Mouse (Mus musculus): ENCODE measurements around the gene Mns1.
A peak's percentile ranks its signal among the peaks of the same experiment; 100 is the strongest.
"Not testable (repeated sequence)": the region's sequence is repeated elsewhere in the genome, so short reads cannot be mapped to it uniquely, and the experiment has no call there.

The Mns1 gene

DNA sequence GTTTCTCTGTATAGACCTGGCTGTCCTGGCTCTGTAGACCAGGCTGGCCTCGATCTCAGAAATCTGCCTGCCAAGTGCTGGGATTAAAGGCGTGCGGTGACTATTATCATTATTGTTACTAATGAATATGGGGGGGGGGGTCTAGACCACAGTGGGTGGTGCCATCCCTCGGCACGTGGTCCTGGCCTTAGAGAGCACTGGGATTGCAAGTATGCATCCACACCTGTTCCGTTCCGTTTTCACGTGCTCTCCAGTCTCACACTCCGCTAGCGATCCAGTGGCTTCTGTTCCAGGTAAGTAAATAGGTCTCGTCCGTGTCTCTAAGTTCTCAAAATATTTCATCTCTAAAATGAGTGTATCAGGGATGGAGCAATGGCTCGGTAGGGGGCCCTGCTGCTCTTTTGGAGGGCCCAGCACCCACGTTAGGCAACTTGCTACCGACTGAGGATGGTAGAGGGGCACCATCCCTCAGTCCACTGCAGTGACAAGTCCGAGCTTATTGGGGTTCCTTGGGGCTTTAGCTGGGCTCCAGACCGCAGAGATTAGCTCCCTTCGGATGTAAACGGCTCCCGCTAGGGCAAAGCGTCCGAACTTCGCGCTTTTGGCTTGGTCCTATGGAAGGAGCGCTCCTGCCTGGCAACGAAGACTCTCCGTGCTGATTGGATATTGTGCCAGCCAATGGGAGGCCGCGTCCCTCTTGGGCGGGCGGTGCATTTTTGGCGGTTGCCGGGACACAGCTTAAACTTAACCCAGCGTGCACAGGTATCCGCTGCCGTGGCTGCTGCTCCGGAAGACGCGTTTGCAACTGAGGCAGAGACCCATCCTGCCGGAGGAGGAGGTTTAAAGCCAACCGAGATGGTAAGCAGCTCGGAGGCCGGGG is at the start of gene Mns1:
Gene Mns1, plus strand, starts transcription at position 190 of the 880 bp plus-strand sequence.
- H3K36me3 ChIP-seq (ENCODE audit: control insufficient read depth, insufficient read depth, low read length, poor library complexity, severe bottlenecking) = no peaks in the 10 kb centered on the region
- no peaks in the 10 kb centered on the region for H3K27me3 ChIP-seq (ENCODE audit: control insufficient read depth, insufficient read depth, low read length, poor library complexity, severe bottlenecking)

DNA sequence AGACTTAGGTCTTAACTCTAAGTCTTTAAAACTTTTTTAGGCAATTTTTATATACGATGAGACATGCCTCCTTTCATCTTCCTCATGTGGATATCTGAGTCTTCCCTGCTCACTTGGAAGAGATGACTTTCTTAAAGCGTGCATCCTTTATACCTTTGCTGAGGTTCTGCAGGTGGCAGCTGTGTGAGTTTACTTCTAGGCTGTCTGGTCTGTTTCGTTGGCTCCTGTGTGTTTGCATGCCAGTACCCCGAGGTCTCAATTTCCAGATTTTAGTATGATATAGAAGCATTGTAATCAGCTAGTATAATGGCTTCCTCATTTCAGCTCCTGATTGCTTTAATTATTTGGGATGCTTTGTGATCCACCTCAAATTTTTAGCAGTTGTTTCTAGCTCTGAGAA is 48.9 kb upstream of the Mns1 start:
- no peak for DNase-seq (ENCODE audit: low read depth, low spot score)
- H3K36me3 ChIP-seq (ENCODE audit: control insufficient read depth, insufficient read depth, low read length, poor library complexity, severe bottlenecking) = no peaks in the 10 kb centered on the region
- H3K27me3 ChIP-seq (ENCODE audit: control insufficient read depth, insufficient read depth, low read length, poor library complexity, severe bottlenecking) = no peaks in the 10 kb centered on the region

More for the DNA sequence above, at the start of gene Mns1:
- peak; percentile 94 for DNase-seq (ENCODE audit: low read depth, low spot score)

DNA sequence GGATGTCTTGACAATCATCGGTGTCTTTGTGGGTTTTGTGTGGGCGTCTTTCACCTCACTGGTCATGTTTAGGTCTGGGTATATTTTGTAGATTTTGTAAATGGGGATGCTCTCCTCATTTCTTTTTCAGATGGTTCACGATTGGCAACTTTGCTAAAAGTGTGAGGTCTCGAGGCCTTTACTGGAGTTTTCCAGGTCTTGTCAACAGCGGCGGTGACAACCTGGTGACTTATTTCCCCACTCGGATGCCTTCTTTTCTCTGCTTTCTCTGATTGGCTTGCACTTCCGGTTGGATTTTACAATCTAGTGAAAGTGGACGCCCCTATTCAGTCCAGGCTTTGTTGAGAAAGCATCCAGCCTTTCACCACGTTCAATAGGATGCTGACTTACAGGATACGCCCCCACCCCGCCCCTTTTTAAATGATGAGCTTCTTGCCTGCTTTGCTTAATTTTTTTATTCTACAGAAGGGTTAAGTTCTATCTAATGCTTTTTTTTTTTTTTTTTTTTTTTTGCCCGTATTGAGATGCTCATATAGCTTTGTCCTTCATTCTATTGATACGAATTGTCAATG is 48.3 kb upstream of the Mns1 start:
- no peaks in the 10 kb centered on the region for H3K27me3 ChIP-seq (ENCODE audit: control insufficient read depth, insufficient read depth, low read length, poor library complexity, severe bottlenecking)
- DNase-seq (ENCODE audit: low read depth, low spot score) = no peak
- no peaks in the 10 kb centered on the region for H3K36me3 ChIP-seq (ENCODE audit: control insufficient read depth, insufficient read depth, low read length, poor library complexity, severe bottlenecking)

DNA sequence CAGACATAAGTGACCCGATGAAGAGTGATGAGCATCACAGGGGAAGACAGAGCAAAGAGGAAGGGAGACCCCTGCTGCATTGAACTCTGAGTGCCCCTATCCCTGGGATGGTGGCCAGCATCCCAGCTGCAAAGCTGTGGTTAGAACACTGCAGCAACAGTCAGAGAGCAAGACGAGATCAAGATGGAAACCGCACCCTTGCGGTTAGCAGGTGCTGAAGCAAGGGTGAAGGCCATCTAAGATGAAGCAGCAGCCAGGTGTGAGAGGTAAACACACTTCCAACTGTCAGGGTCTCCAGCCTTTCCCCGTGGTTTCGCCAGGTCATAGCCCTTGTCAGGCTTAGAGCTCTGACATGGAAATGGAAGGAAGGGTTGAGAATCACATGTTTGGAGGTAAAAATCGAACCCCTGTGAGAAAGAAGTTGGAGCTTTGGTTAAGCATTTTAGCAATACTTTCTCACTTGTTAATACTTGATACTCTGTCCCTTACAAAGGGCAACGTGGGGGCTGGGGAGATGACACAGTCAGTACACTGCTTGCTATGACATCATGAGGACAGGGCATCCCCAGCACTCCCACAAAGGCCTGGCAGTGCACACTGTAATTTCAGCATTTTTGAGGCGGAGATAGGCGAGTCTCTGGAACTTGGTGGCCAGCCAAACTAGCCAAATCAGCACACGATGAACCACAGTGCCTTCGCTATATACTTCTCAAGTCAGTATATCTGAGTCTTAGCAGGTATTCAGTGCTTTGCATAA is 47.3 kb upstream of the Mns1 start:
- H3K27me3 ChIP-seq (ENCODE audit: control insufficient read depth, insufficient read depth, low read length, poor library complexity, severe bottlenecking) = no peaks in the 10 kb centered on the region
- H3K36me3 ChIP-seq (ENCODE audit: control insufficient read depth, insufficient read depth, low read length, poor library complexity, severe bottlenecking) = no peaks in the 10 kb centered on the region
- no peak for DNase-seq (ENCODE audit: low read depth, low spot score)

DNA sequence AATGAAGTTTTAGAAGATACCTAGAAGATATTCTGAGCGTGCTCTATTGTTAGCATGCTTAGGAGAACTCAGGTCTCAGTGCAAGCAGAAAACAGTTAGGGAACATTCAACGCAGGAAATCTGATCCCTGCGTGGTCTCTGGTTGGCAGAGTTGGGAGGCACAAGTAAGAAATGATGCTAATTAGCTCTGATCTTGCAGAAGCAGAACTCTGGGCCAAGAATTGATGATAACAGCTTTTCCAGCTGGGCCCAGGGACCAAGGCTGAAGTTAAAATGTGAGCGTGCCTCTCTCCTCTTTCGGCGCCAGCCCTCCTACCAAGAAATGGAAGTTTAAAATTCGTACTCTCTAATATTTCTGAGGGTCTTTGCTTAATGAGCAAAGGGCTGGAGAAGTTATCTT is 45.1 kb upstream of the Mns1 start:
- no peaks in the 10 kb centered on the region for H3K36me3 ChIP-seq (ENCODE audit: control insufficient read depth, insufficient read depth, low read length, poor library complexity, severe bottlenecking)
- DNase-seq (ENCODE audit: low read depth, low spot score) = no peak
- no peaks in the 10 kb centered on the region for H3K27me3 ChIP-seq (ENCODE audit: control insufficient read depth, insufficient read depth, low read length, poor library complexity, severe bottlenecking)

DNA sequence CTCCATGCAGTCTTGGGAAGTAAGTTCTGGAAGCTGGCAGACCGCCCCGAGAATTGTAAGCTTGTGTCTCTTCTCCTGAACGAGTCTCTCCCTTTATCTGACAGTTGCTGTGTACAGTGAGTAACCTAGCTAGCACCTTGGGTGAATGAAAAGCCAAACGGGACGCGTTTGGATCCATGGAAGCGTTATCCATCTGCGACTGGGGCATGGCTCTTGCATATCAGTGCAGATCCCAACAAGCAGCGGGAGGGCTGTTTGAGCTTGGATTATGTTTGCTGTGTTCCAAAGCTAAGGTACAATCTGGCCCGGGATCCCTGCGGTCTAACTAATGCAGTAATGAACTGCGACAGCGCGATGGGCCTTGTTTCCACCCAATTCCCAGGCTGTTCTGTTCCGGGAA is 44.6 kb upstream of the Mns1 start:
- Histone ChIP-seq H3K27me3 (ENCODE audit: control insufficient read depth, insufficient read depth, low read length, poor library complexity, severe bottlenecking) (no peaks in the 10 kb centered on the region), H3K36me3 (ENCODE audit: control insufficient read depth, insufficient read depth, low read length, poor library complexity, severe bottlenecking) (no peaks in the 10 kb centered on the region)
- DNase-seq (ENCODE audit: low read depth, low spot score) = no peak

DNA sequence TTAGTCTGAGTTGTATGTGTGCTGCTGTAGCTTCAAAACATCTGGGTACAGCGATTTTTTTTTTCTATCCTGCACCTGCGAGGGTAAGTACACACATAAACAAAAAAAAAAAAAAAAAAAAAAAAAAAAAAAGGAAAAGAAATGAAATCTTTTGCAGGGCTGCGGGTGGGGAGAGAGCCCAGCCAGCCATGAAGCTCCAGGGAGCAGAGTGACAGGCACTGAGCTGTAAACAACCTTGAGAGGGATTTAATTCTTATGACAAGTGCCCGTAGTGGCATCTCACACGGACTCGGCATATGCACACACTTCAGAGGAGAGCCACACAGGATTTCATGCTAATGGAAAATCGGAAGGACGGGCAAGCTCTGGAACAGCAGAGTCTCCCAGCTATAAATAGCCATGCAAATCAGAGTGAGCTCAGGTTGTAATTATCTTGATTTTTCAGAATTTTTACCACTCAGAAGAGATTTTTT is 43.9 kb upstream of the Mns1 start:
- H3K36me3 ChIP-seq (ENCODE audit: control insufficient read depth, insufficient read depth, low read length, poor library complexity, severe bottlenecking) = no peaks in the 10 kb centered on the region
- no peak for DNase-seq (ENCODE audit: low read depth, low spot score)

DNA sequence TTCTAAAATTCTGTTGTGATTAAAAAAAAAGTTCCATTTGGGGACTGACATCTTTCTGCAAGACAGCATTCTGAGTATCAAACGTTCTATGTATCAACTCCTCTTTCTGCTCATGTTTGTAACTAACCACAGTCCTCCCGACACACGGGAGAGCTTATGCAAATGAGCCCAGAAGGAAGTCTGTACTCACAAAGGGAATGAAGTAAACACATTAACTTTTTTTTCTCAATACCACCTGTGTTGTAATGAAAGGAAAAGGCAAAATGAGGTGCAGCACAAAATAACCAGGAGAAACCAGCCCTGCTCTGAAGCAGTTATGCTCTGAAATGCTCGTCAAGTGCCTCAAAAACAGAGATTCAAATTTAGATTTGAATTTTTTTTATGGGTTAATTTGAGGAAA is 37.7 kb upstream of the Mns1 start:
- no peaks in the 10 kb centered on the region for H3K27me3 ChIP-seq (ENCODE audit: control insufficient read depth, insufficient read depth, low read length, poor library complexity, severe bottlenecking)
- no peaks in the 10 kb centered on the region for H3K36me3 ChIP-seq (ENCODE audit: control insufficient read depth, insufficient read depth, low read length, poor library complexity, severe bottlenecking)
- peak; percentile 16 for DNase-seq (ENCODE audit: low read depth, low spot score)

More for the DNA sequence above, 43.9 kb upstream of the Mns1 start:
- no peaks in the 10 kb centered on the region for H3K27me3 ChIP-seq (ENCODE audit: control insufficient read depth, insufficient read depth, low read length, poor library complexity, severe bottlenecking)

DNA sequence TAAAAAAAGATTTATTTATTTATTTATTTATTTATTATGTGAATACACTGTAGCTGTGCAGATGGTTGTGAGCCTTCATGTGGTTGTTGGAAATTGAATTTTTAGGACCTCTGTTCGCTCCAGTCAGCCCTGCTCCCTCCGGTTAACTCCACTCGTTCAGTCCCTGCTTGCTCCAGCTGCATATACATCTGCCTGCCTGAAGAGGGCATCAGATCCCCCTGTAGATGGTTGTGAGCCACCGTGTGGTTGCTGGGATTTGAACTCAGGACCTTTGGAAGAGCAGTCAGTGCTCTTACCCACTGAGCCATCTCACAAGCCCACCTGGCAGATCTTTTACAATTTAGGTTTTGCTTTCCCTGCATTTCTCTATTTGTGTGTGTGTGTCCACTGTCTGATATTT is 36.0 kb upstream of the Mns1 start:
- not testable (repeated sequence) for H3K27me3 ChIP-seq (ENCODE audit: control insufficient read depth, insufficient read depth, low read length, poor library complexity, severe bottlenecking); H3K36me3 ChIP-seq (ENCODE audit: control insufficient read depth, insufficient read depth, low read length, poor library complexity, severe bottlenecking); DNase-seq (ENCODE audit: low read depth, low spot score)

DNA sequence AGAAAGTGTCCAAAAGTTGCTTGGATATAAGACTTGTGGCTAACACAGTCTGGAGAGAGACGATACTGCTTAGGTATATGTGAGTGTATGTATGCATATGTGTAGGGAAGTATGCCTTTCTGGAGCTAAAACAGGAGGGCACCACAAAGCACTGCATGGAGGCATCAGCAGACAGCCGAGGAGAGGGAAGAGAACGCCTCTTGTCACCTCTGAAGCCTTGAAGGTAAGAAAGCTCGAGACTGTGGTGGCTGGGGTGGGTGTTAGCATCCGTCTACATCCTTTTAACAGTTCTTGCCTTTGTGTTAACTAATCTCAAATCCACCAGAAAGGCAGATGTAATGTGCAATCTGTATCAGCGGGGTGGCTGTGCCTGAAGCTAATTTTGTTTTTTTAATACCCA is 34.4 kb upstream of the Mns1 start:
- no peaks in the 10 kb centered on the region for H3K27me3 ChIP-seq (ENCODE audit: control insufficient read depth, insufficient read depth, low read length, poor library complexity, severe bottlenecking)
- no peak for DNase-seq (ENCODE audit: low read depth, low spot score)
- H3K36me3 ChIP-seq (ENCODE audit: control insufficient read depth, insufficient read depth, low read length, poor library complexity, severe bottlenecking) = no peaks in the 10 kb centered on the region

DNA sequence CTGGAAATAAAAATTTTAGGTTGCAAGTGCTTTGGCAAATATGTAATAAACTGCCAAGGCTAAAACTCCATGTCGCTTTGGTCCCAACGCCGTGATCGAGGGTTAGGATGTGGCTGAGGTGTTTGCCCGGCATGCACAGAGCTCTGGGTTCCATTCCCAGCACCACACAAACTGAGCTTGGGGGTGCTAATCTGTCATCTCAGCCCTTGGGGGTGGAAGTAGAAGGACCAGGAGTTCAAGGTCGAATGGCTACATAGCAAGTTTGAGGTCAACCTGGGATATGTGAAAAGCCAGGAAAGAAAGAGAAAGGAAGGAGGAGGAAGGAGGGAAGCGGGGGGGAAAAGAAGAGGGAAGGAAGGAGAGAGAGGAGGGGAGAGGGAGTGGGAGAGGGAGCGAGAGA is 33.4 kb upstream of the Mns1 start:
- no peak for DNase-seq (ENCODE audit: low read depth, low spot score)
- no peaks in the 10 kb centered on the region for H3K27me3 ChIP-seq (ENCODE audit: control insufficient read depth, insufficient read depth, low read length, poor library complexity, severe bottlenecking)
- no peaks in the 10 kb centered on the region for H3K36me3 ChIP-seq (ENCODE audit: control insufficient read depth, insufficient read depth, low read length, poor library complexity, severe bottlenecking)

DNA sequence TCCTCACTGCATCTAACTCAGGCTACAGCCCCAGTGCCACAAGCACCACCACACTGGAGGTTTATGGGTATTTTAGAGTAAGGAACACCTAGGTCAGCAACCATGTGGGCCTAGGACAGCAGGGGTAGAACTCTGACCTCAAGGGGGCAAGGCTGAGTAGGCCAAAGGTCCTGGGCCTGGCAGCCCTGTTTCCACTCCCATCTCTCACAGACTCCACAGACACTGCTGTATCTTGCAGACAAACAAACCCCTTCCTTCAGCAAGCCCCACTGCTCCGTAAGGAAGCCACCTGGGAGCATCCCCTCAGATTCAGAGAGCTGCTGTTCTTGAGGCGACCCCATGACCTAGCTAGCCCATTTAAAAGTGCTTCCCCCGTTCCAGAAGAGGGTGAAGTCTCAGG is 32.9 kb upstream of the Mns1 start:
- no peak for DNase-seq (ENCODE audit: low read depth, low spot score)
- Histone ChIP-seq H3K27me3 (ENCODE audit: control insufficient read depth, insufficient read depth, low read length, poor library complexity, severe bottlenecking) (no peaks in the 10 kb centered on the region), H3K36me3 (ENCODE audit: control insufficient read depth, insufficient read depth, low read length, poor library complexity, severe bottlenecking) (no peaks in the 10 kb centered on the region)

DNA sequence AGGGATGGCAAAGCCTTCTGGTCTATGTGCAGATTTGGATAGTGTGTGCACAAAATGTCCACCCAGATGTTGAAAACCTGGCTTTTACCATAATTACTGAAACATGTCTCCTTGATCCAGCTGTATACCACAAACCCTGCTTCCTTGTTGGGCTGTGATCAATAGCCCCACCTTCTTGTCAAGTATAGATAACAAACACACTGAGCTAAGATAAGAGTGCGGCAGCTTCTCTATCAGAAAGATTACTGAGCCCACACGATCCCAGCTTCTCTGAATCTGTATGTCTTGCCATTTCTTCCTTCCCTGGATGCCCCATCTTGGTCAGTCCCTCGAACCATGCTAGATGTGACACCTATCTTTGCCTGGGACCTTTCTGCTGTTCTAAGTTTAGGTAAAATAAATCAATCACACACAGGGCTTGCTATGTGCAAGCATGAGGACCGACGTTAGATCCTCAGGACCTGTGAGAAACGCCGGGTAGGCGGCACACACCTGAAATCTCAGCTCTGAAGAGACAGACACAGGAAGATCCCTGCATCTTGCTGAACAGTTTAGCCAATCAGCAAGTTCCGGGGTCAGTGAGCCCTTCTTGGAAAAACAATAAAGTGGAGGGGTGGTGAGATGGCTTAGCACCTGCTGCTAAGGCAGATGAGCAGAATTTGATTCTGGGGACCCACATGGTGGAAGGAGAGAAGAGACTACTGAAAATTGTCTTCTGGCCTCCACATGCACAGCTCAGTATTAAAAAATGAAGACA is 31.8 kb upstream of the Mns1 start:
- no peaks in the 10 kb centered on the region for H3K27me3 ChIP-seq (ENCODE audit: control insufficient read depth, insufficient read depth, low read length, poor library complexity, severe bottlenecking)
- H3K36me3 ChIP-seq (ENCODE audit: control insufficient read depth, insufficient read depth, low read length, poor library complexity, severe bottlenecking) = no peaks in the 10 kb centered on the region
- DNase-seq (ENCODE audit: low read depth, low spot score) = no peak

DNA sequence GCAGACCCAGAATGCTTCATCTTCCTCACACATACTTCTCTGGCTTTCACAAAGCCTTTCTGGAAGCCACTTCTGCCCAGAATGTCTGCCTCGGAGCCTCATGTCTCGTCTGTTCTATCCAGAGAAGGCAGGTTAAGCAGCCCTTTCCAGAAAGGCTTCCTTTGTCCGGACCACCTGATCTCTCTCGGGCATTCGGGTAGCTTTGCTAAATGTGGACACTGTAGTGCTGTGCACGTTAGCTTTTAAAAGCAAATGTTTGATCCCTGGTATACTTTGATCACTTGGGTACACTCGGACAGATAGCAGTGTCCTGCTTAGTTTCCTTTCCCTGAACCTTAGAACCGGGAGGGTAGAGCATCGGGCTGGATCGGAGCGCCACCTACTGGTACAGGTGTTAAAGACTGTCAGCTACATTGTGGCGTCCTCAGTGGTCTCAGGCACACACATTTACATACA is 29.7 kb upstream of the Mns1 start:
- peak; percentile 86 for DNase-seq (ENCODE audit: low read depth, low spot score)

More for the DNA sequence above, 29.7 kb upstream of the Mns1 start:
- Histone ChIP-seq H3K36me3 (ENCODE audit: control insufficient read depth, insufficient read depth, low read length, poor library complexity, severe bottlenecking) (no peaks in the 10 kb centered on the region), H3K27me3 (ENCODE audit: control insufficient read depth, insufficient read depth, low read length, poor library complexity, severe bottlenecking) (no peaks in the 10 kb centered on the region)

All from splenic B cell, adult 2 months (primary cell).